8 mouse cellular contexts compared by ENCODE assay signal in the genomic region with DNA sequence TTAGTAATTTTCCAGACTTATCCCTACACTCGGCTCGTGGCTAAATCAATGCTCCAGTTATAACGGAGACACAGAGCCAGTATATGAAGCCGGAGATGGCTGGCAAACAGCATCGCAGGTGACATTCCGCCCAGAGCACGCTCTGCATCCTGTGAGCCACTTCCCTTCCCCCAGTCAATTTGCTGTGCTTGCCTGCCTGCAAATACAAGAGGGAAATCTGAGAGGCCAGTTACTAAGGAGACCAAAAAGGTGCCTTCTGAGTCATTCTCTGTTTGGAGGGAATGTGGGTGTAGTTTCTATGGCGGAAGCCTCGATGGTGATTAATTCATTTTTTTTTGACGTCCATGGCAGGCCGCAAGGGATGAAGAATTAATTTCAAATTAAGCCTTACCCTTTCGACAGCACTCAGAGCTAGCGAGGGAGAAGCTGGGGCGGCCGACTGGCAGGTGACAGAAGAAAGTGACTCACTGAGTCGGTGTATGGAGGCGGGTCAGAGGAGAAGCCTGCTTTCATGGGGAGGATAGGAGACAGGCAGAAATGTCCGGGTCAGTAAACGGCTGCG.
DNase-seq lines count a peak whose midpoint lies in the region; ATAC-seq lines count a peak whose summit lies in the region.

No protein-coding gene starts in this region.

- H3K9me3 ChIP-seq in kidney, embryonic 14.5 days (ENCODE audit: control insufficient read depth, low read length), result no peaks in the 10 kb centered on the region
- H3K9me3 ChIP-seq in hindbrain, embryonic 12.5 days (replicated peaks), result no peaks in the 10 kb centered on the region
- H3K9me3 ChIP-seq in midbrain, embryonic 10.5 days (replicated peaks), result no peaks in the 10 kb centered on the region

- peak overlapping the region; percentile 48; the same call in 1 of the 2 replicates for H3K27ac ChIP-seq in kidney, embryonic 14.5 days (ENCODE audit: low read depth, low read length)
- peak overlapping the region; percentile 67 for H3K27ac ChIP-seq in hindbrain, embryonic 12.5 days
- 0 out of 2 replicates have a peak overlapping the region, but pooled peaks have one; percentile 33 for H3K27ac ChIP-seq in midbrain, embryonic 10.5 days (replicated peaks)

- H3K27me3 ChIP-seq in kidney, embryonic 14.5 days (ENCODE audit: control insufficient read depth, insufficient read depth, low read length), result no peaks in the 10 kb centered on the region
- no peaks in the 10 kb centered on the region for H3K27me3 ChIP-seq in hindbrain, embryonic 12.5 days
- no peaks in the 10 kb centered on the region for H3K27me3 ChIP-seq in midbrain, embryonic 10.5 days (ENCODE audit: low read depth, poor library complexity, severe bottlenecking)

- peak; percentile 82 for ATAC-seq in kidney, embryonic 14.5 days (ENCODE audit: low FRiP score, low TSS enrichment)
- ATAC-seq in CD4-positive, CD25-positive, alpha-beta regulatory T cell, adult 4 months, result peak; percentile 62
- ATAC-seq in hindbrain, embryonic 12.5 days (ENCODE audit: low FRiP score), result peak; percentile 77

- peak overlapping the region; percentile 14; the same call in 1 of the 2 replicates for H3K4me3 ChIP-seq in kidney, embryonic 14.5 days (ENCODE audit: low read length)
- H3K4me3 ChIP-seq in hindbrain, embryonic 12.5 days, result 0 out of 2 replicates have a peak overlapping the region, but pooled peaks have one; percentile 5
- H3K4me3 ChIP-seq in midbrain, embryonic 10.5 days, result no peak overlapping the region

- 0 out of 2 replicates have a peak, but pooled peaks cover 4% of the 10 kb centered on the region for H3K4me1 ChIP-seq in kidney, embryonic 14.5 days (ENCODE audit: control insufficient read depth, insufficient read depth, low read length)
- peaks cover 12% of the 10 kb centered on the region; the same call in 1 of the 2 replicates for H3K4me1 ChIP-seq in hindbrain, embryonic 12.5 days
- H3K4me1 ChIP-seq in midbrain, embryonic 10.5 days, result peaks cover 12% of the 10 kb centered on the region

- H3K36me3 ChIP-seq in kidney, embryonic 14.5 days (ENCODE audit: control insufficient read depth, insufficient read depth, low read length), result no peaks in the 10 kb centered on the region
- H3K36me3 ChIP-seq in hindbrain, embryonic 12.5 days, result no peaks in the 10 kb centered on the region
- H3K36me3 ChIP-seq in midbrain, embryonic 10.5 days, result no peaks in the 10 kb centered on the region

- peak overlapping the region; percentile 42 for H3K4me2 ChIP-seq in kidney, embryonic 14.5 days (replicated peaks; ENCODE audit: low read depth, low read length)
- H3K4me2 ChIP-seq in hindbrain, embryonic 12.5 days (replicated peaks), result peak overlapping the region; percentile 31

- 28% methylated on average over 20 of the region's 20 CpGs for WGBS in kidney, embryonic 14.5 days
- 42% methylated on average over 20 of the region's 20 CpGs for whole genome bisulfite sequencing in hindbrain, embryonic 12.5 days
- 63% methylated on average over 20 of the region's 20 CpGs for WGBS in midbrain, embryonic 10.5 days

- peak overlapping the region; percentile 28; the same call in 1 of the 2 replicates for H3K9ac ChIP-seq in kidney, embryonic 14.5 days (ENCODE audit: low read depth, low read length)
- 0 out of 2 replicates have a peak overlapping the region, but pooled peaks have one; percentile 14 for H3K9ac ChIP-seq in hindbrain, embryonic 12.5 days

- DNase-seq in kidney, adult 18-20 months, result no peak
- peak; percentile 13 to 15 for DNase-seq in cerebellum, postnatal 25 days
- DNase-seq in midbrain, embryonic 10.5 days (ENCODE audit: low spot score), result no peak
- no peak for DNase-seq in gastrocnemius, postnatal 4 days (ENCODE audit: low spot score in 2 of 2)
- DNase-seq in adipocyte (ENCODE audit: low spot score), result no peak

Comparison
In these comparisons a context has a peak if more than half of its experiments do, and no peak if none do; other contexts are left out.
1. DNase-seq: peak in cerebellum, postnatal 25 days (2 of 2); none in kidney, adult 18-20 months (single experiment), midbrain, embryonic 10.5 days (single experiment), gastrocnemius, postnatal 4 days (0 of 2) and adipocyte (single experiment).
2. Peak in every context shown above with its lines, with median percentiles within 50 percentile points of each other: ATAC-seq and H3K27ac ChIP-seq.